Mouse (Mus musculus) T-cell, adult 2 months (primary cell): ENCODE data around the gene Gm21366.
"Not testable (repeated sequence)": the region's sequence is repeated elsewhere in the genome, so short reads cannot be mapped to it uniquely, and the experiment has no call there.

Experiments
- DNase-seq: peaks from one replicate; pipeline ENCODE4 v3.0.0; 2022; ENCODE audit warnings: low spot score

The Gm21366 gene

GRCm38 (mm10) chrY:22861156-22861555, at the start of gene Gm21366:
TSS of gene Gm21366 (minus strand) at chrY:22861256.
- DNase-seq = not testable (repeated sequence)
